Mouse (Mus musculus) c-Kit-negative CD71-positive TER-119-positive erythroid progenitor cells, embryonic 14.5 days (primary cell): ENCODE results near the gene Flrt2.

Experiments used
- DNase-seq: peaks from one replicate; pipeline ENCODE4 v3.0.0-alpha.2; 2013; ENCODE audit warnings: low read depth, low spot score

Flrt2 gene

DNA sequence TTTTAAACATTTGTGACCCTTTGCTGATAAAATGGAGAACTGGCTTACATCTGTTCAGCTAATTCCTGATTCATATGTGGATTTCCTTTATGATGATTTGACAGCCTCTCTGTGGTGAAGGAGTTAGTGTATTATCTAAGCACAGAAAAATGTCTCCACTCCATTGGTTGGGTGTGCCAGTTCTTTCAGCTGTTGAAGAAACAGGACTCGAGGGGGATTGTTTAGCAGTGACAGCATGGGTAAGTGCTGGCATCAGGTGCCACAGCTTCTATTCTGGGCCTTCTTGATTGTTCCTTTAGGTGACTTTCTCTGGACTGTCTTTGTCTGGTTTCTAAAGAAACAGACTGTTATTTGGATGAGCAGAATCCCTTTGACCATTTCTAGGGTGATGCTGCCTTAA is 42.0 kb downstream of the Flrt2 start:
- no peak for DNase-seq

DNA sequence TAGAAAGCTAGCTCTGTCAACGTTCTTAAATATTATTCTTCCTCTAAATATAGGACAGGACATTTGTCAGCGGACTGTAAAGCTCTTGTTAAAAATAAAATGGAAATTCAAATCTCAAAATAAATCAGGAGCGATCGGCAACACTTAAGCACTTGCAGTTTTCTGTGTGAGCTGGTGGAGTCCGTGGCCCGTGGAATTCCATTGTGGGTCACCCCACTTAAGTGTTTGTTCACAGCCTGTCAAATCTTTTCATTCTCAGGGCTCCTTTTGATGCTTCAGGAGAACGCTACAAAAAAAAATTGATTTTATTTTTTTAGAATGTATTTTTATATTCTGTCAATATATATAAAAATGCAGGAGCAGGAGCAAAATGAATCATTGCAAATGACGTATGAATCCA is 45.5 kb downstream of the Flrt2 start:
- no peak for DNase-seq

DNA sequence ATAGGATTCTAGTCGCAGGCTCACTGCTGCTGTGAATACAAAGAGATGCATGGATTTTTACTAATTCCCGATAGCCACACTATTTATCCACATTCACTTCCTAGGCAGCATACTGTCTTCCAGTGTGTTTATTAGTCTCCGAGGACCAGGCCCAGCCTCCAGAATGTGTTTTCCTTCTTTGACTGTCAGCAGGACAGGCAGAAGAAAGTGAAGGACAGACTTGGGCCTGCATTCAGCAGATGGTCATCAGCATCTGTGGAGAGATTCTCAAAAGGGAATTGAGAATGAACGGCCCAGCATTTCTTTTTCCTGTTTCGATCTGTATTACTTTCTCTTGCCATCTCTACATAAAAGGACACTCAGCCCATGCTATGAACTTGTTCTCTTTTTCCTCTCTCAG is 46.0 kb downstream of the Flrt2 start:
- no peak for DNase-seq

DNA sequence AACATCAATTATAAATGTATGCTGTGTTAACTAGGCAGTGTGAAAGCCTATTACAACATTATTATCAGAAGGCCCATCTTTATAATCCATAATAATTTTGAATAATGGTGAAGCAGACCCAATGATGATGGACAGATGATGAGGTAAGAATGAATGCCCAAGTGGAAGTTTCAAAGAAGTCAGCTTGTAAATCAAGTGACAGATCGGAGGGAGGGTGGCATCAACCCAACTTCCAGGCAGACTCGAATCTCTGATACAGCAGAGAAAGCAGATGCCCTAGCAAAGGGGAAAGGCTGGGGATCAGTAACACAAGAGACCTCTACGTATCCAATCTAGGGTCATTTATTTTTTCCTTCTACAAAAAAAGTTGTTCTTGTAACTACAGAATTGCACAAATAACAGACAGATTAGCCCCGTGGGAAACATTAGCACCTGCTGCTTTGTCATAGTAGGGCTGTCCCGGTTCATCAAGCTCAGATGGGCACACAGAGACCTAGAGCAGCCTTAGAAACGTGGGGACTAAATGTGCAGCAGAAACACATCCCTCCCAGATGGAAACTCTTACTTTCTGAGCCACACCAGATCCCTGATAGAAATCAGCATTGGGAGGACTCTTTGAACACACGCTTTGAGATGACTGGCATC is 46.6 kb downstream of the Flrt2 start:
- DNase-seq: no peak

DNA sequence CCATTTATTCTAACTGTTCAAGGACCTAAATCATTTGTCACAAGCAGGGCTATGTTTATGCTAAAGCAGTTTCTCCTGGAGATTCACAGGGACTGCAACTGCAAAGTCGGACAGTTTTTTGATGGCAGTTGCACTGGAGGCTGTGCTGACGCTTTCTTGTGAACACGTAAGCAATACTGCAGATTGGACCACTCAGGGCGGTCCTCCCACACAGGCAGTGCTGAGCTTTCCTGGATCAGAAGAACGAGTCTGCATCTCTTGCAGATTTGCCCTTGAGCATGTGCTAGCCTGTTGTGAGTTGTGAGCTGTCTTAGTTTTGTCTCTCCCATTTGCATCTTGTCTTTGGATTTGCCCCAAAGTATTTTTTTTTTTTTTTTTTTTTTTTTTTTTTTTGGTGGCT is 47.7 kb downstream of the Flrt2 start:
- DNase-seq: no peak

DNA sequence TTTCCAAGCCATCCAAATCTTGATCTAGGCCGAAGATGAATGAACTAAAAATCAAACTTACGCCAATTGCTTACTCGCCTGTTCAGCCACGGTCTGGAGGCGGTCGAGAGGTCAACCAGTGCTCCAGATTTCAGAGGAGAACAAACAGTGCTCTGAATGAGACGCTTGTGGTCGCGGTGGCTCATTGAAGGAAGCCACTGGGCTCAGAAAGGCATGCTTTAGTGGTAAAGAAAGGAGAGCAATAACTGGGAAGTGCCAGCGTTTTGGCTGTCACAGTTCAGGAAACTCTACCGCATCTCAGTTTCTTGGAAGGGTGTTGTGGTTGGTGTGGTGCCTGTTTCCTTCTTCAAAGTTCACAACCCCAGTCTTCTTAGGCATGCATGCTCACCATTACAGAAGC is 49.3 kb downstream of the Flrt2 start:
- DNase-seq: no peak

DNA sequence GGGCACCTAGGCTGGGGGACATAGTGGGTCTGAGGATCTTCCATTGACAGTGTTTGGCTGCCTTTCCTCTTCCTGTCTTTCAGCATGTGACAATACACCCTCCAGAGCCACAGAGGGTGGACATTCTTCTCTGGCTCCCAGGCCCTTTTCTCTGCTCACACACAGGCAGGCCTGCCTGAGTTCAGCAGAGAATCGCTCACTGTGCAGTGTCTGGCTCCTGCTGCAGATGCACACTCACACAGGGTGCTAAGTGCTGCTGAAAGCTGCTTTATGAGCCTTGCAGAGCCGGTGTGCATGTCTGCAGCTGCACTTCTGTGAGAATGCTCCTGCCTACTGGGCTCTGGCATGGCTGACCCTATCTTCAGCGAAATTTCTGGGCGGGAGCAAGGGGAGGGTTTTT is 52.3 kb downstream of the Flrt2 start:
- no peak for DNase-seq

DNA sequence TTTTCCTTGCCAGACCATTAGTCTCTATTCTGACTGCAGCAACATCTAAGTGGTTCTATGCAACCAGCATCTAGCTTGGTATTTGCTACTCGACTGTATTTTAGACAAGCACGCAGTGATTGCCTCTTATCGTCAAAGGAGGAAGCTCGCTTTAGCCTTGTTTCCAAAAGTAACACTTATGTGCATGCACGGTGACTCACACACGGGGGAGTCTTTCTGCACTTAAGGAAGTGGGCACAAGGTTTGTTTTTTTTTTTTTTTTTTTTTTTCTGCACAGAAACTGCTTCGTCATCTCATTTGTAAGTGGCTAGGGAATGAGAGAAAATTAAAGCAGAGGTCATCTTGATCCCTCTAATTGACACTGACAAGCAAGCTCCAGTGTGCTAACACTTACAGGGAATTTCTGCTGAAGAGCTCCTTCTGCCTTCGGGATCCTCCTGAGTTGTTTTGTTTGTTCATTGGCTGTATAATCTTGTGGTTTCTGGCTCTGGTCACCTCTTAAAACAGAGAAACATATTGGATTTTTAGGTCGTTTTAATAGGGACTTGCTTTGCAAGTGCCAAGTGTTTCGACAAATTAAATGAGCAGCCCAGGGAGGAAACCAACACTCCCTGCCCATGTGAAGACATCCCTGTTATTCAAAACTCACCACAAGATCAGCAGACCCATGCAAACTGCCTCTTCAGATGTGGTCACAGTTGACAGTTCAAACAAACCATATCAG is 55.0 kb downstream of the Flrt2 start:
- no peak for DNase-seq

DNA sequence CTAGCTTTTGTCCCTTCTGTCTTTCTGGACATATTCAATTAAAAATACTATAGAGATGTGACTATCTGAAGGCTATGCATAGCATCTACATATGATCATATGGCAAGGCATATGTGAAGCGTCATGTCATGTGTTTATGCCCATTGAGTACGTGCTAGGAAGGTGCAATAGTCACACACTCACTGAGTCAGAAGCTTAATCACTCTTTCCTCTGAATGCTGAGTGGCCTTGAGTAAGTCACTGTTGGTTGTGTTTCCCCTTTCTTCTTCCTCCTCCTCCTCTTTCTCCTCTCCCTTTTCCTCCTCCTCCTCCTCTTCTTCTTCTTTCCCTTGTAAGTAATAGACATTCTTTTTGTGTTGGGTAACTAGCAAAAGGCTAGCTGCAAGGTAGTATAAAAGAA is 56.7 kb downstream of the Flrt2 start:
- DNase-seq: no peak

DNA sequence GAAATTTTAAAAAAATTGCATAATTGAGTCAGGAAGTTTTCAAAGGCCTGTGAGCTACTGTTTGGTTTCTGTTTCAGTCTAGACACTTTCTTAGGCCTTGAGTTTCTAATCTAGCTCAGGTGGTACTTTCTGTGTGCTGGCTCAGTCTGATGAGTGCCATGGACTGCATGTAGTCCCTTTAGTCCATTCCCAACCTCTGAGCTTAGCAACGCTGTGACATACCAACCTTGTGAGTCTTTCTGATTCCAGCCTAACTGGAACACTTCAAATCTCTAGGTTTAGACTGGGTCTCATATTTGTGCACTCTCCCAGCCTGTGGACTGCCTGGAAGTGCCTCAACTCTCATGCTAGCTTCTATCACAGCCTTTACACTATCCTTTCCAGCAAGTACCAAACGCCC is 57.2 kb downstream of the Flrt2 start:
- DNase-seq: no peak

DNA sequence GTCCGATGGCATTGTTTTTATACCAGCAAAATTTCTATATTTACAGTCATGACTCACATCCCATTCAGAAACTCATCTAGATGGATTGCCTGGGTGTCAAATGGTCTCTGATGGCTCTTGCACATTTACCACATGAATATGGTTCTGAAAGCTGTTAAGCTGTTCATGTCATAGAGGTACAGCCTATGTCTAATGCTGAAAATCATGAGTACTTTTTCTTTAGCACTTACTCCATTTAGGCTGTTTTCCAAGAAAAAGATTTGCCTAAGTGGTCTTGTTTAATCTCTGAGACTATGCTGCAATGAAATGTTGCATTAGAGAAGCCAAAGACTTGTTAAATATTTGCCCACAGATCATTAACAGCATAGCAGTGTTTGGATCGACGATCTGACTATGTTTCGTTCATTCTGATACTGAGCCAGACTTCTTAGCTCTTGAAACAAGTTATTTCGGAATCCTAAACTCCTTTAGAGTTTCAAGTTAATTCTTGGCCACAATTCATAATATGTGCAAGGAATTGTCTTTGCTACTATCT is 67.3 kb downstream of the Flrt2 start:
- DNase-seq: no peak

DNA sequence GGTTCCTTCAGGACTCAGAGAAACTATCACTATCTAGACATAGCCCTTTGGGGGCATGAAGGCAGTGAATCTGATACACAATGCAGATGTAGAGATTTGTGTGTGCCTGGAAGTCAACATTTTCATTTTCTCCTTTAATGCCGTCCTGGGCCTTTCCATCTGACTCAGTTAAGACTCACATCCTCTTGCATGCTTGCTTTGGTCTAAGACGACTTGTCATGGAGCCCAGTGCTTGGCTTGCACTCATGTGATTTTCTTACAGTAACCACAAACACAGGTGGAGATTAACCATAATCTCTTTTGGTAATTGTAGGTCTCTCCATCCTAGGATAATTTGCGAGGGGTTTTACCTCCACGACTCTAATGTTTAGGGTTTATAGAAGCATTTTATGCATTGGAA is 73.2 kb downstream of the Flrt2 start:
- DNase-seq: no peak

DNA sequence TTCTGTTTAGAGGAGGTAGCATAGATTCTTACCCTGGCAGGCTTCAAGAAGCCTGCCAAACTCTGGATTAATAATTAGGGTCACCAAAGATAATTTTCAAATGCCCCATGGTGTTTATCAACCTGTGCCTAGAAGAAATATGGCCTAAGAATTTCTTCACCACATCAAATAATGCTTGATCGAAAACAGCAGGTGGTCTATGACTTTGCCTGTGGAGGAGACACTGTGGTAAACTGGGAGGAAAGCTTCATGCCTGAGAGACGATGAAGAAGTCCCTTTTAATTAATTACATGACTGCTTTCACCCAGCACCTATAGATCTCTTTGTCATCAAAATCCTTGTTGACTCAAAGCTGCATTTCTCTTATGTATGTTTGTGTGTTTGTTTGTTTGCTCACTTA is 77.0 kb downstream of the Flrt2 start:
- no peak for DNase-seq

DNA sequence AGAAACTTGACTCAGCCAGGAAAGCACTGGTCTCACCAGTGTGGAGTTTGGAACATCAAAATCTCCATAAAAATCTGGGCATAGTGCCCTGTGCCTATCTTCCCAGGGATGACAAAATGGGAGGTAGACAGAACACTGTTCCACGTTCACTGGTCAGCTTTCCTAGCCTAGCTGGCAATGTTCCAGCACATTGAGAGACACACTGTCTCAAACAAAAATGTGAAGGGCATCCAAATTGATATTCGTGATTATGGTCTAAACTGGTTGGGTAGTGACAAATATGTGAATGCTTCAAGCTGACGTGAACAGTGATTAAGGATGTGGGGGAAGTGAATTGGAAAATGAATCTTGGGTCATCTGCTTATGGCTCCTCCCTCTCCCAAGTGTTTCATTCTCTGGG is 78.2 kb downstream of the Flrt2 start:
- DNase-seq: no peak

DNA sequence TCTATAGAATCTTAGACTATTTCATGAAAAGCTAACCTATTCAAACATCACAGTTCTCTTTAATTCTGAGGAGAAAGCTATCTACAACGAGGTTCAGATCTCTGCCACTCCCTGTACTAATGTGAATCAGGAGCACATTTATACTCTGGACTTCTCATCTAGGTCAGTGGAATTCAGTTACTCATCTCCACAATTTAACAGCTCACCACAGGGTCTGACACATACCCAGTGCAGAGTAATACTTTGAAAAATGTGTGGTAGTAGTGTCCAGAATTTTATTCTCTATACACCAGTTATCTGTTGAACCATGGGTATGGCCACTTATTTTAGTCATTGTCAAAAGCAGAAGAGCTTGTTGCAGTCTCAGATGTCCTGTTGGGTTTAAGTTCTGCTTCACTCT is 98.1 kb downstream of the Flrt2 start:
- DNase-seq: no peak

DNA sequence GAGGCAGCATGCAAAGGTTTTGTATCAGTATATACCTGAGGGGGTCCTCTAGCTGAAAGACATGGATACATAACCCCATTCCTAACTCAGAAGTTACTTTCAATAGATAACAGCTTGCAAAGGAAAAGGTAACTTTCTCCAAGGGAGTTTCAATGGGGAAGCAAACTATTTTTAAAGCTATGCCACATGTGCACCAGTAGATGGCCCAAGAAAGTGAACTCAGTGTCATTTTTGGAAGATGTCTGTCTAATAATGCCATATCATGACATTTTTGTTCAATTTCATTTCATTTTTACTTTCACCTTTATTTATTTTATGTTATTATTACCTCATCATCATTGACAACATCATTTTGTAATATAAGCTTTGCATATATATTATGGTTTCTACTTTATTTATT is 124.6 kb downstream of the Flrt2 start:
- DNase-seq: no peak
